In genomic region chr4:148607758-148608157, GRCm38 (mm10) we compare ENCODE assay signal across 9 mouse cellular contexts. TPM values are rescaled to one million over a fixed set of nuclear protein-coding genes. Genes with fewer than 3 reads are reported as not detected.
DNase-seq lines count a peak whose midpoint lies in the region; ATAC-seq and TF ChIP-seq lines count a peak whose summit lies in the region.
"Had no signal": no experiment of that assay in that cellular context is flagged by ENCODE, and none has a peak within 500 bp of the region (broad histone marks: within the 10 kb centered on the region; RNA-seq: fewer than 3 reads in every experiment).

No protein-coding gene starts in this region.

- peaks cover 20% of the 10 kb centered on the region for H3K36me3 ChIP-seq in heart, embryonic 12.5 days
- peaks cover 12% of the 10 kb centered on the region for H3K36me3 ChIP-seq in myocyte (ENCODE audit: control insufficient read depth, insufficient read depth)

- no peak overlapping the region for H3K9ac ChIP-seq in heart, embryonic 12.5 days
- H3K9ac ChIP-seq: midbrain, embryonic 12.5 days had no signal

- peak overlapping the region; percentile 28; the same call in 1 of the 2 replicates for H3K27ac ChIP-seq in heart, embryonic 12.5 days (ENCODE audit: poor library complexity, severe bottlenecking)
- H3K27ac ChIP-seq: midbrain, embryonic 12.5 days had no signal

- 26% methylated on average over 5 of the region's 5 CpGs for WGBS in heart, embryonic 12.5 days

- no peak for TF ChIP-seq POLR2A in myocyte (IDR thresholded peaks at IDR 0.05; ENCODE audit: insufficient read length, low read depth)

- no peak for ATAC-seq in heart, embryonic 12.5 days (ENCODE audit: insufficient number of reproducible peaks, low FRiP score)

- no peaks in the 10 kb centered on the region for H3K27me3 ChIP-seq in heart, embryonic 12.5 days (replicated peaks)
- no peaks in the 10 kb centered on the region for H3K27me3 ChIP-seq in myocyte (ENCODE audit: control insufficient read depth, insufficient read depth, insufficient read length)
- H3K27me3 ChIP-seq: midbrain, embryonic 12.5 days had no signal

- H3K4me3 ChIP-seq in heart, embryonic 12.5 days = no peak overlapping the region
- no peak overlapping the region for H3K4me3 ChIP-seq in myocyte
- H3K4me3 ChIP-seq: midbrain, embryonic 12.5 days had no signal

- peaks cover 23% of the 10 kb centered on the region; the same call in 1 of the 2 replicates for H3K4me1 ChIP-seq in heart, embryonic 12.5 days (replicated peaks)
- H3K4me1 ChIP-seq: midbrain, embryonic 12.5 days had no signal

- no peaks in the 10 kb centered on the region for H3K9me3 ChIP-seq in heart, embryonic 12.5 days (replicated peaks)
- H3K9me3 ChIP-seq: midbrain, embryonic 12.5 days had no signal

- H3K79me2 ChIP-seq in myocyte (ENCODE audit: control insufficient read depth, insufficient read depth) = no peaks in the 10 kb centered on the region

- intact Hi-C loops in heart, postnatal 25 days (cut with DNase I) = loop anchor here (5.0 kb wide), 2 partner anchors 115 to 435 kb away; no protein-coding TSS in a partner anchor

- DNase-seq in heart, adult 18-20 months = peak; percentile 68 to 85
- no peak for DNase-seq in heart, postnatal 25 days (ENCODE audit: low spot score)
- peak; percentile 89 for DNase-seq in ZHBTc4 (ENCODE audit: low read depth, low spot score)
- DNase-seq in embryo, embryonic 10 days (ENCODE audit: low spot score) = peak; percentile 85
- DNase-seq in layer of hippocampus, postnatal 10 days (ENCODE audit: low spot score in 2 of 2) = peak; percentile 80 to 83
- peak; percentile 90 for DNase-seq in testis, postnatal 10 days (ENCODE audit: low spot score)

- no peak overlapping the region for H3K4me2 ChIP-seq in heart, embryonic 12.5 days
- H3K4me2 ChIP-seq in myocyte (ENCODE audit: low read depth) = no peak overlapping the region
- H3K4me2 ChIP-seq: midbrain, embryonic 12.5 days had no signal

- H3ac ChIP-seq in myocyte (ENCODE audit: control insufficient read depth, insufficient read length) = no peak overlapping the region

TF ChIP-seq in myocyte, 11 proteins besides CTCF, POLR2A, EP300 and RAD21:
- TF ChIP-seq REST (IDR thresholded peaks at IDR 0.05; ENCODE audit: insufficient read depth, insufficient read length) (no peak), E2F4 (IDR thresholded peaks at IDR 0.05; ENCODE audit: insufficient read depth) (no peak), CEBPB (IDR thresholded peaks at IDR 0.05; ENCODE audit: insufficient read depth, poor library complexity, severe bottlenecking) (no peak), POLR2AphosphoS2 (IDR thresholded peaks at IDR 0.05; ENCODE audit: insufficient read length, low read depth) (peak; percentile 47), MYOG (IDR thresholded peaks at IDR 0.05; ENCODE audit: control insufficient read depth in 1 of 3, insufficient read depth in 1 of 3, insufficient read length in 2 of 3, low read depth in 2 of 3) (no peak), MAX (IDR thresholded peaks at IDR 0.05; ENCODE audit: low read depth) (no peak), SRF (IDR thresholded peaks at IDR 0.05; ENCODE audit: control insufficient read depth, insufficient read length, low read depth) (no peak), TCF12 (IDR thresholded peaks at IDR 0.05; ENCODE audit: insufficient read depth, poor library complexity, severe bottlenecking) (no peak)

RNA-seq across cellular contexts. Expression of gene Masp2, which starts 5.4 kb away (rescaled TPM):
- total RNA-seq in heart, adult 18-20 months (2021) = under 1 TPM in 1 of 2 experiments, not detected in 1; 0.13 TPM
- under 1 TPM; 0.20 to 0.73 TPM for total RNA-seq in heart, postnatal 25 days (2021)
- polyA plus RNA-seq in heart, embryonic 12.5 days (2016; fragmentation: Nextera tagmentation; extraction: Ambion mirVana) = 0.14 and 0.36 TPM in 2 replicates
- total RNA-seq in layer of hippocampus, postnatal 10 days (2021) = 1 to 10 TPM; 2.2 to 2.9 TPM
- polyA plus RNA-seq in myocyte (2012; fragmentation: generic; extraction: Trizol) = 0.43 TPM
- polyA plus RNA-seq: midbrain, embryonic 12.5 days had no signal

RNA-seq across cellular contexts. Expression of gene Srm, which starts 16.5 kb away (rescaled TPM):
- total RNA-seq in heart, adult 18-20 months (2021) = 10 to 100 TPM; 14.7 TPM
- total RNA-seq in heart, postnatal 25 days (2021) = 10 to 100 TPM; 16.6 to 16.8 TPM
- 129 and 135 TPM in 2 replicates for polyA plus RNA-seq in heart, embryonic 12.5 days (2016; fragmentation: Nextera tagmentation; extraction: Ambion mirVana)
- 10 to 100 TPM; 83.5 to 83.8 TPM for total RNA-seq in layer of hippocampus, postnatal 10 days (2021)
- polyA plus RNA-seq in myocyte (2012; fragmentation: generic; extraction: Trizol) = 103 TPM

RNA-seq across cellular contexts. Expression of gene Tardbp, which starts 19.1 kb away (rescaled TPM):
- total RNA-seq in heart, adult 18-20 months (2021) = 100 to 1,000 TPM; 125 to 126 TPM
- 100 to 1,000 TPM; 123 to 135 TPM for total RNA-seq in heart, postnatal 25 days (2021)
- polyA plus RNA-seq in heart, embryonic 12.5 days (2016; fragmentation: Nextera tagmentation; extraction: Ambion mirVana) = 200 and 211 TPM in 2 replicates
- total RNA-seq in layer of hippocampus, postnatal 10 days (2021) = 100 to 1,000 TPM; 199 to 221 TPM
- 109 TPM for polyA plus RNA-seq in myocyte (2012; fragmentation: generic; extraction: Trizol)

RNA-seq across cellular contexts. Expression of gene Gm572, which starts 35.4 kb away (rescaled TPM):
- total RNA-seq in heart, adult 18-20 months (2021) = 1 to 10 TPM; 5.8 to 6.1 TPM
- 1 to 10 TPM; 4.9 to 5.3 TPM for total RNA-seq in heart, postnatal 25 days (2021)
- 0.11 and 0.18 TPM in 2 replicates for polyA plus RNA-seq in heart, embryonic 12.5 days (2016; fragmentation: Nextera tagmentation; extraction: Ambion mirVana)
- total RNA-seq in layer of hippocampus, postnatal 10 days (2021) = not detected
- 0.16 TPM for polyA plus RNA-seq in myocyte (2012; fragmentation: generic; extraction: Trizol)
- polyA plus RNA-seq: midbrain, embryonic 12.5 days had no signal

RNA-seq across cellular contexts. Expression of gene Exosc10, which starts 49.5 kb away (rescaled TPM):
- total RNA-seq in heart, adult 18-20 months (2021) = 10 to 100 TPM; 33.7 to 39.3 TPM
- total RNA-seq in heart, postnatal 25 days (2021) = 10 to 100 TPM; 42.8 to 44.1 TPM
- 71.3 TPM in 2 replicates for polyA plus RNA-seq in heart, embryonic 12.5 days (2016; fragmentation: Nextera tagmentation; extraction: Ambion mirVana)
- total RNA-seq in layer of hippocampus, postnatal 10 days (2021) = 10 to 100 TPM; 57.5 to 58.2 TPM
- 37.0 TPM for polyA plus RNA-seq in myocyte (2012; fragmentation: generic; extraction: Trizol)

Comparison
In these comparisons a context has a peak if more than half of its experiments do, and no peak if none do; other contexts are left out.
1. RNA of gene Srm, which starts 16.5 kb away (total RNA-seq): 83.5 to 83.8 TPM in layer of hippocampus, postnatal 10 days; 16.6 to 16.8 TPM in heart, postnatal 25 days and 14.7 TPM in heart, adult 18-20 months; every median in the first group is over 4 times any median in the second.